Mouse (Mus musculus): ENCODE measurements around the gene Nudt19. TPM values are rescaled to one million over a fixed set of nuclear protein-coding genes. Genes with fewer than 3 reads are reported as not detected.

The Nudt19 gene
- polyA plus RNA-seq, 1 experiment, result 43.0 TPM

DNA sequence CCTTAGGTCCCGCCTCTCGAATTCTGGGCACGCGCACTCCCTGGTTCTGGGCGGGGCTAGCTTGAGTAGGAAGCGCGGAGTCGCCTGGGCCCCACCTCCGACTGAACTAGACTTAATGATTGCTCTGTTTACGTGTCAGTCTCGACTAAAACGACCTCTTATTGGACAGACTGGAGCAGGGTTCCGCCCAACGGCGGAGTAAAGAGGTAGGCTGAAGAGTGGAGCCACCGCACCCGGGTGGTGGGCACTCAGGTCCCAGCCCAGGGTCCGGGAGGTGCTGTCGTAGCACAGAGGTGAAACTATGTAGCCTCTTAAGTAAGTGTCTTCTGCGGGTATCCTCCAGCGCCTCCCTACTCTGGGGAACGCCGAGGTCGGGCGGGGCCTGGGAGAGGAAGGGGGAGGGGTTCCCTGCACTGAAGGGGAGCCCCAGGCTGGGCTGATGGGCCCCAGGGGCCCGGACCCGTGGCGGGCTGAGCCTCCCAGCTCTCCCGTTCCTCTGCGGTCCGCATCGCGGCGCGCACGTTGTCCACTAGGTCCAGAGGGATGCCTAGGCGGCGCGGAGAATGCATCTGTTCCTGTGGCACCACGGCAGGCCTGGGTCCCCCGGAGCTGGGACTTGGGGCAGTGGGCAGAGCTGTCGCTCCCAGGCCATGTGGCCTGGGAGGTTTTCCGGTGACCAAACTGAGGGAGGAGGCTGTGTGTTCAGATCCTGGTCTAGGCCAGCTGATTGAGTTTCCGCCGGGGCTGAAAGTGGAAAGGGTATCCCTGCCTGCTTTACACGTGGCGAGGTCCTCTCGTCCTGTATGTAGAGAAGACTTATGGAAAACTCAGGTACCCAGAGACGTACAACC, 30.2 kb upstream of the Nudt19 start, which contains the start of gene Ankrd27:
TSS of gene Ankrd27 (plus strand) at position 190 of the 851 bp plus-strand sequence.
- no peak for TF ChIP-seq EP300 (IDR thresholded peaks at IDR 0.05; ENCODE audit: insufficient read depth, low read depth, low read length)
- TF ChIP-seq POLR2A (IDR thresholded peaks at IDR 0.05; ENCODE audit: insufficient read depth, low read length), result peak; percentile 95
- TF ChIP-seq CTCF (IDR thresholded peaks at IDR 0.05; ENCODE audit: low read depth, low read length), result no peak
- Histone ChIP-seq H3K9ac (ENCODE audit: low read depth, poor library complexity, severe bottlenecking) (peak within 1 kb of the TSS; percentile 83), H3K9me3 (replicated peaks; ENCODE audit: control insufficient read depth, insufficient read depth, low read length, poor library complexity, severe bottlenecking) (no peaks in the 10 kb centered on the region), H3K36me3 (ENCODE audit: control insufficient read depth, insufficient read depth, low read length, poor library complexity, severe bottlenecking) (no peaks in the 10 kb centered on the region), H3K27ac (ENCODE audit: insufficient read depth, low read length) (peak within 1 kb of the TSS; percentile 62; the same call in 1 of the 2 replicates), H3K4me1 (ENCODE audit: control insufficient read depth, insufficient read depth, low read length) (no peaks in the 10 kb centered on the region), H3K4me3 (ENCODE audit: low read depth, low read length) (peak within 1 kb of the TSS; percentile 85), H3K27me3 (ENCODE audit: control insufficient read depth, insufficient read depth, low read length, poor library complexity, severe bottlenecking) (no peaks in the 10 kb centered on the region)

DNA sequence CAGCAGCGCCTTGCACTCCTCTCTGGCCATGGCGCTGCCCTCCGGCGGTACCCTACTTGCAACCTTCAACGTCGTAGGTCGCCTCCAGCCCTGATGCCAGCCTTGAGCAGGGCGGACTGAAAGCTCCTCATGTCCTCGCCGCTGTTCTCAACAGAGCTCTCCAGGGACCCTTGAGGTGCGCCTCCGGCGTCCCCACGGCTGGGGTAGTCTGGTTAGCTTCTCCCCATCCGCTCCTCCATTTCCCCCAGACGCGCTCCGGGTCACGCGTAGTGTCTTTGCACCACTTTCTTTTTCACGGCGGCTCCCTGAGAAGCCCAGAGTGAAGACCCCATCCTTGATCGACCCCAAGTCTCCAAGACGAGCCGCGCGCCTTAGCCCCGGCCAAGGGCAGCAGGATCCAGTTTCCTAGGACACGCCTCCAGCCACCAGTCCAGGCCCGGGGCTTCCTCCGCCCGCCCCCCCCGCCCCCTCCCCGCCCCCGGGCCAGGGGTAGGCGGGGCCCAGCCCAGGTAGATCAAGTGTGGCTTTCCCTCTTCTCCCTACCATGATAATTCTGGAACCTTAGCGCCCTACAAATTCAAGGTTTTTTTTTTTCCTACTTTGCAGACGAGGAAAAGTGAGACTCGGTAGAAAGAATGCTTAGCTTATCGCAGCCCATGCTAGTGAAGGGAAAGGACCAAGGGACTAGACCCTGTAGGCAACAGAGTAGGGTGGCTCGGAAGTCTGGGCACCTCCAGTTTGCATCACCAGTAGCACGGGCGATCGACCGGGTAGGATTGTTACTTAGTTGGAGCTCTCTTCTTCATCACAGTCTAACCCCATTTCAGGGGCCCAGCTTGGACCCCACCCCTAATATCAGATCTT, 29.3 kb upstream of the Nudt19 start, which contains the start of gene Rgs9bp:
TSS of gene Rgs9bp (minus strand) at position 392 of the 864 bp plus-strand sequence.
- Histone ChIP-seq H3K4me3 (ENCODE audit: low read depth, low read length) (peak within 1 kb of the TSS; percentile 85), H3K4me1 (ENCODE audit: control insufficient read depth, insufficient read depth, low read length) (no peaks in the 10 kb centered on the region), H3K9ac (ENCODE audit: low read depth, poor library complexity, severe bottlenecking) (peak within 1 kb of the TSS; percentile 83), H3K36me3 (ENCODE audit: control insufficient read depth, insufficient read depth, low read length, poor library complexity, severe bottlenecking) (no peaks in the 10 kb centered on the region), H3K27me3 (ENCODE audit: control insufficient read depth, insufficient read depth, low read length, poor library complexity, severe bottlenecking) (no peaks in the 10 kb centered on the region), H3K27ac (ENCODE audit: insufficient read depth, low read length) (peak within 1 kb of the TSS; percentile 62; the same call in 1 of the 2 replicates), H3K9me3 (replicated peaks; ENCODE audit: control insufficient read depth, insufficient read depth, low read length, poor library complexity, severe bottlenecking) (no peaks in the 10 kb centered on the region)
- TF ChIP-seq POLR2A (IDR thresholded peaks at IDR 0.05; ENCODE audit: insufficient read depth, low read length) (peak; percentile 41), EP300 (IDR thresholded peaks at IDR 0.05; ENCODE audit: insufficient read depth, low read depth, low read length) (0 out of 2 replicates have a peak, but pooled peaks have one; percentile 4), CTCF (IDR thresholded peaks at IDR 0.05; ENCODE audit: low read depth, low read length) (no peak)

DNA sequence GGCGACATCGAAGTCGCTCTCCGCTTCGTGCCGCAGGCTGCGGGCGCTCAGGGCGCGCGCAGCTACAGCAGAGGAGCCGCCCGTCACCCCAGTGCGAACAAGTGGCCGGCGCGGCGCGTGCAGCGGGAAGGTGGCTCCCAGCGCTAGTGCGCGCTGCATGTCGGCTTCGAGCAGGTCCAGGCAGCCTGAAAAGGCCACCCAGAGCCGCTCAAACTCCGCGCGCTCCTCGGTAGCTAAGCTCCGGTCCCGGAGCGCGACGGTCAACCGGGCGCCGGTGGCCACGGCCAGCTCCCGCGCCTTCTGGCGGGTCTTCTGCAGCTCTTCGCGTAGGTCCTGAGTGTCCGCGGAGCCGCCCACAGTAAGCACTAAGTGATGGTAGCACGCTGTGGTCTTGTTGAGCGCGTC, 28.7 kb upstream of the Nudt19 start:
- no peak for TF ChIP-seq EP300 (IDR thresholded peaks at IDR 0.05; ENCODE audit: insufficient read depth, low read depth, low read length)
- no peak for TF ChIP-seq POLR2A (IDR thresholded peaks at IDR 0.05; ENCODE audit: insufficient read depth, low read length)
- no peak for TF ChIP-seq CTCF (IDR thresholded peaks at IDR 0.05; ENCODE audit: low read depth, low read length)
- Histone ChIP-seq H3K4me1 (ENCODE audit: control insufficient read depth, insufficient read depth, low read length) (no peaks in the 10 kb centered on the region), H3K27ac (ENCODE audit: insufficient read depth, low read length) (no peak overlapping the region)

DNA sequence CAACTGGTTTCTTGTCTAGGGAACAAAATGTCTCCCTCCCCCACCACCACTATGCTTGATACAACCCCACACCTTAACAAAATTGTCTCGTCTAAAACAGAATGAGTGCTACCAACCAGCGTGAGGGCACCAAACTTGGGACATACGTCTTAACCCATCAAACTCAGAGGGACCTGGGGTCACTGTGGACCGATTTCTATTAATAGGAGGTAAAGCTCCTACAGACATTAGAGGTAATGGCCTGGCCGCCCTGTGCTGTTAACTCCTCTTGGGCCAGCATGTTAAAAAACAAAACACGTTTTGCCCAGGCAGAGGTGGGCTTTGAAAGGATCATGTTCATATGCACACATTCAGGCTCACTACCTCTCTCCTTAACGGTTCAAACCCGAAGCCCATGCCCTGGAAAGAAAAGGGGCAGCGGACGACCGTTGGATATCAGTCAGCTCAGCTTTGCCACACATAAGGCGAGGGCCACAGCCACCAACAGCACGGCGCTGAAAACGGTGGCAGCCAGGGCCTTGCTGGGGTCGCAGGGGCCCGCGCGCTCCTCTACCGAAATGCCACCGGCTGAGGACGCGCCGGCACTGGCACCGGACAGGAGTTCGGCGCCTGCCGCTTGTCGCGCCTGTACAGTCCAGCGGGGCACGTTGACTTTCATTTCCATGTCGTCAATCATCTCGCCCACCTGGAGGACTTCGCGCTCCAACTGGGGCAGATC, 28.1 kb upstream of the Nudt19 start:
- Histone ChIP-seq H3K36me3 (ENCODE audit: control insufficient read depth, insufficient read depth, low read length, poor library complexity, severe bottlenecking) (no peaks in the 10 kb centered on the region), H3K27me3 (ENCODE audit: control insufficient read depth, insufficient read depth, low read length, poor library complexity, severe bottlenecking) (no peaks in the 10 kb centered on the region), H3K9ac (ENCODE audit: low read depth, poor library complexity, severe bottlenecking) (peak overlapping the region; percentile 57), H3K4me3 (ENCODE audit: low read depth, low read length) (peak overlapping the region; percentile 71), H3K9me3 (replicated peaks; ENCODE audit: control insufficient read depth, insufficient read depth, low read length, poor library complexity, severe bottlenecking) (no peaks in the 10 kb centered on the region), H3K4me1 (ENCODE audit: control insufficient read depth, insufficient read depth, low read length) (no peaks in the 10 kb centered on the region), H3K27ac (ENCODE audit: insufficient read depth, low read length) (no peak overlapping the region)
- TF ChIP-seq EP300 (IDR thresholded peaks at IDR 0.05; ENCODE audit: insufficient read depth, low read depth, low read length), result no peak
- TF ChIP-seq CTCF (IDR thresholded peaks at IDR 0.05; ENCODE audit: low read depth, low read length), result no peak
- TF ChIP-seq POLR2A (IDR thresholded peaks at IDR 0.05; ENCODE audit: insufficient read depth, low read length), result no peak

More for the DNA sequence above, 28.7 kb upstream of the Nudt19 start:
- Histone ChIP-seq H3K9me3 (replicated peaks; ENCODE audit: control insufficient read depth, insufficient read depth, low read length, poor library complexity, severe bottlenecking) (no peaks in the 10 kb centered on the region), H3K9ac (ENCODE audit: low read depth, poor library complexity, severe bottlenecking) (peak overlapping the region; percentile 57), H3K36me3 (ENCODE audit: control insufficient read depth, insufficient read depth, low read length, poor library complexity, severe bottlenecking) (no peaks in the 10 kb centered on the region), H3K4me3 (ENCODE audit: low read depth, low read length) (peak overlapping the region; percentile 71), H3K27me3 (ENCODE audit: control insufficient read depth, insufficient read depth, low read length, poor library complexity, severe bottlenecking) (no peaks in the 10 kb centered on the region)

DNA sequence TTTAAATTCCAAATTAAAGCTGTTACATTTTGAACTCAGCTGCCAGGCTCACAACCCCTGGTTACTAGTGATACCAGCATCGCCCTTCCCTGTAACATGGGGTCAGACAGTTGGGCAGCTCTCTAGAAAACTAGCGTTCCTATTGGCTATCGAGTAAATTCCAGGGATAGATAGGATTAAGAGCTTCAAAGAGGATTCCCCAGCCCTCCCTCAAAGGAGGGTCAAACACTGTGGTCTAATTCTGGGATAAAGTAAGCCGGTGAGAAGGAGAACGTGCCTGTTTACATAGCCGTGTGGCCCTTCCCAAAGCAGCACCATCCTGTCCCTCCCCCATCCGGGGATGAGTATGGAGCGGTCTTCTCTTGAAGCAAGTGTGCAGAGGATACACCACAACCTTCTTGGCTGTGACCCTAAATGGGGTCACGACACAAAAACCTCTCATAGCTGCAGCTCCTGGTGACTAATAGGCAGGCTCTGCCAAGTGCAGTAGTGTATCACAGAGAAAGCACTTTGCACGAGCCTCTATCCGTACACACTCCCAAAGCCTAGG, 27.4 kb upstream of the Nudt19 start:
- H3K4me1 ChIP-seq (ENCODE audit: control insufficient read depth, insufficient read depth, low read length), result no peaks in the 10 kb centered on the region
- no peak overlapping the region for H3K4me3 ChIP-seq (ENCODE audit: low read depth, low read length)

More for the DNA sequence above, 27.4 kb upstream of the Nudt19 start:
- TF ChIP-seq CTCF (IDR thresholded peaks at IDR 0.05; ENCODE audit: low read depth, low read length) (no peak), EP300 (IDR thresholded peaks at IDR 0.05; ENCODE audit: insufficient read depth, low read depth, low read length) (no peak), POLR2A (IDR thresholded peaks at IDR 0.05; ENCODE audit: insufficient read depth, low read length) (no peak)
- Histone ChIP-seq H3K27me3 (ENCODE audit: control insufficient read depth, insufficient read depth, low read length, poor library complexity, severe bottlenecking) (no peaks in the 10 kb centered on the region), H3K9ac (ENCODE audit: low read depth, poor library complexity, severe bottlenecking) (no peak overlapping the region), H3K36me3 (ENCODE audit: control insufficient read depth, insufficient read depth, low read length, poor library complexity, severe bottlenecking) (no peaks in the 10 kb centered on the region), H3K27ac (ENCODE audit: insufficient read depth, low read length) (no peak overlapping the region), H3K9me3 (replicated peaks; ENCODE audit: control insufficient read depth, insufficient read depth, low read length, poor library complexity, severe bottlenecking) (no peaks in the 10 kb centered on the region)

All from ES-Bruce4 (cell line).